Mouse (Mus musculus): Measurements from ENCODE around the gene Rbm17.
A peak's percentile ranks its signal among the peaks of the same experiment; 100 is the strongest.
"Not testable (repeated sequence)": the region's sequence is repeated elsewhere in the genome, so short reads cannot be mapped to it uniquely, and the experiment has no call there.

The Rbm17 gene

GRCm38 (mm10) chr2:11545380-11545779, 58.6 kb downstream of the Rbm17 start:
- DNase-seq (ENCODE audit: low spot score in 2 of 2), result no peak

GRCm38 (mm10) chr2:11544342-11544741, 59.6 kb downstream of the Rbm17 start:
- DNase-seq (ENCODE audit: low spot score in 2 of 2), result no peak

- DNase-seq (ENCODE audit: low spot score in 2 of 2), result no peak
These were observed 60.8 kb downstream of the Rbm17 start for GRCm38 (mm10) chr2:11543158-11543557.

- DNase-seq (ENCODE audit: low spot score in 2 of 2), result peak; percentile 49 to 50
These were observed 61.3 kb downstream of the Rbm17 start for GRCm38 (mm10) chr2:11542640-11543039.

GRCm38 (mm10) chr2:11542121-11542520, 61.8 kb downstream of the Rbm17 start:
- DNase-seq (ENCODE audit: low spot score in 2 of 2), result no peak

GRCm38 (mm10) chr2:11541528-11541927, 62.4 kb downstream of the Rbm17 start:
- DNase-seq (ENCODE audit: low spot score in 2 of 2), result not testable (repeated sequence)

GRCm38 (mm10) chr2:11535966-11536365, 68.0 kb downstream of the Rbm17 start:
- no peak for DNase-seq (ENCODE audit: low spot score in 2 of 2)

All from right cerebral cortex, postnatal 36 days (tissue).